Mouse (Mus musculus): ENCODE measurements around the gene Mad2l2. TPM values are rescaled to one million over a fixed set of nuclear protein-coding genes. Genes with fewer than 3 reads are reported as not detected.

Mad2l2 gene
- polyA plus RNA-seq, 1 experiment: 35.6 TPM

DNA sequence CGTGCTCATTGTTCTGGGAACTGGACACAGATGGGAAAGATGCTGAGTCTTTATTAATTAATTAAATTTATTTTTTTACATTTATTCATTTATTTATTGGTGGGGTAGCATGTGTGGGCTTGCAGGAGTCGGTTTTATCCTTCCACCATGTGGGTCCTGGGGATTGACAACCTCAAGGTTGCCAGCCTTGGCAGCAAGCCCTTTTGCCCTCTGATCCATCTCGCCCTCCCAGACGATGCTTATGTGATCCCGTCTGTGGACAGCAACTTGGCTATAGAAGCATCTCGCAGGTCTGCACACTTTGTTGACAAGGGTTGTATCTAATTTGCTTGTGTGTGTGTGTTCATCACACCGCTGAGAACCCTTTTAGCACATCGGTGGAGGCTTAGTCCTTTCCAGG lies 7.3 kb downstream of the Mad2l2 start:
- Histone ChIP-seq H3ac (ENCODE audit: control insufficient read depth, insufficient read length, low read depth) (no peak overlapping the region), H3K79me2 (ENCODE audit: control insufficient read depth, insufficient read depth) (no peaks in the 10 kb centered on the region), H3K79me3 (ENCODE audit: low read depth) (no peaks in the 10 kb centered on the region), H3K36me3 (ENCODE audit: control insufficient read depth, insufficient read depth) (no peaks in the 10 kb centered on the region), H3K4me3 (ENCODE audit: insufficient read depth, poor library complexity, severe bottlenecking) (no peak overlapping the region), H3K27me3 (ENCODE audit: control insufficient read depth, insufficient read depth, insufficient read length) (peaks cover 22% of the 10 kb centered on the region)
- TF ChIP-seq USF1 (IDR thresholded peaks at IDR 0.05; ENCODE audit: low read depth) (no peak), MAX (IDR thresholded peaks at IDR 0.05) (no peak), CTCF (IDR thresholded peaks at IDR 0.05; ENCODE audit: control insufficient read depth, insufficient read depth, insufficient read length) (no peak), MYOG (IDR thresholded peaks at IDR 0.05; ENCODE audit: control insufficient read depth, extremely low read depth, insufficient read length) (no peak), FOSL1 (IDR thresholded peaks at IDR 0.05; ENCODE audit: insufficient read depth, low read length, poor library complexity, severe bottlenecking) (no peak), MYOD1 (IDR thresholded peaks at IDR 0.05; ENCODE audit: control insufficient read depth, insufficient read length, low read depth) (no peak), CEBPB (IDR thresholded peaks at IDR 0.05; ENCODE audit: low read depth) (no peak)

- Histone ChIP-seq H3K79me3 (ENCODE audit: low read depth) (no peaks in the 10 kb centered on the region), H3K79me2 (ENCODE audit: control insufficient read depth, insufficient read depth) (no peaks in the 10 kb centered on the region), H3K27me3 (ENCODE audit: control insufficient read depth, insufficient read depth, insufficient read length) (peaks cover 18% of the 10 kb centered on the region), H3ac (ENCODE audit: control insufficient read depth, insufficient read length, low read depth) (no peak overlapping the region), H3K36me3 (ENCODE audit: control insufficient read depth, insufficient read depth) (no peaks in the 10 kb centered on the region), H3K4me3 (ENCODE audit: insufficient read depth, poor library complexity, severe bottlenecking) (peak overlapping the region; percentile 59)
- TF ChIP-seq CEBPB (IDR thresholded peaks at IDR 0.05; ENCODE audit: low read depth): no peak
Observed at GRCm38 (mm10) chr4:148139767-148140097, 9.5 kb downstream of the Mad2l2 start.

GRCm38 (mm10) chr4:148140098-148141011 lies 10.2 kb downstream of the Mad2l2 start:
- Histone ChIP-seq H3K36me3 (ENCODE audit: control insufficient read depth, insufficient read depth) (peaks cover 1% of the 10 kb centered on the region), H3K27me3 (ENCODE audit: control insufficient read depth, insufficient read depth, insufficient read length) (peaks cover 17% of the 10 kb centered on the region), H3ac (ENCODE audit: control insufficient read depth, insufficient read length, low read depth) (peak overlapping the region; percentile 66), H3K4me3 (ENCODE audit: insufficient read depth, poor library complexity, severe bottlenecking) (peak overlapping the region; percentile 59), H3K79me2 (ENCODE audit: control insufficient read depth, insufficient read depth) (no peaks in the 10 kb centered on the region), H3K79me3 (ENCODE audit: low read depth) (no peaks in the 10 kb centered on the region)
- TF ChIP-seq MYOG (IDR thresholded peaks at IDR 0.05; ENCODE audit: control insufficient read depth, extremely low read depth, insufficient read length): no peak
- TF ChIP-seq CTCF (IDR thresholded peaks at IDR 0.05; ENCODE audit: control insufficient read depth, insufficient read depth, insufficient read length): peak; percentile 67

GRCm38 (mm10) chr4:148143721-148144120 lies 13.5 kb downstream of the Mad2l2 start:
- Histone ChIP-seq H3ac (ENCODE audit: control insufficient read depth, insufficient read length, low read depth) (no peak overlapping the region), H3K36me3 (ENCODE audit: control insufficient read depth, insufficient read depth) (peaks cover 12% of the 10 kb centered on the region), H3K27me3 (ENCODE audit: control insufficient read depth, insufficient read depth, insufficient read length) (no peaks in the 10 kb centered on the region), H3K79me3 (ENCODE audit: low read depth) (no peaks in the 10 kb centered on the region), H3K79me2 (ENCODE audit: control insufficient read depth, insufficient read depth) (no peaks in the 10 kb centered on the region), H3K4me3 (ENCODE audit: insufficient read depth, poor library complexity, severe bottlenecking) (no peak overlapping the region)
- TF ChIP-seq MAX (IDR thresholded peaks at IDR 0.05) (no peak), CEBPB (IDR thresholded peaks at IDR 0.05; ENCODE audit: low read depth) (no peak), MYOG (IDR thresholded peaks at IDR 0.05; ENCODE audit: control insufficient read depth, extremely low read depth, insufficient read length) (no peak), FOSL1 (IDR thresholded peaks at IDR 0.05; ENCODE audit: insufficient read depth, low read length, poor library complexity, severe bottlenecking) (no peak), USF1 (IDR thresholded peaks at IDR 0.05; ENCODE audit: low read depth) (no peak), CTCF (IDR thresholded peaks at IDR 0.05; ENCODE audit: control insufficient read depth, insufficient read depth, insufficient read length) (no peak), MYOD1 (IDR thresholded peaks at IDR 0.05; ENCODE audit: control insufficient read depth, insufficient read length, low read depth) (no peak)

DNA sequence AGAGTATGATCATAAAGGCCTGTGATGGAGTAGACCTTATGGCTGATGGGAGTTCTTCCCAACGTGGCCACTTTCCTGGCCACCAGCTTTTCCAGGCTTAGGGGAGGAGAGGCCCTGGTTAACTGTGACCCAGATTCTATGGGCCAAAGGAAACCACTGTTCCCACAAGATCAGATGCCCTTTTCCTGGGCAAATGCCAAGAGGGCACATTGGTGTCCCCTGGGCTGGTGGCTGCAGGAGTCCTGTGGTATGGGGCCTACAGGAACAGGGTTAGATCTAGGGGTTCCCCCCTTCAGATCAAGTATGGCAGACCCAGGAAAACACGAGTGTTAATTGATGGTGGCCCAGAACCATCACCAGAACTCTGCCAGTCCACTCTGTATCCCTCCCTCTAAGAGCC lies 17.5 kb downstream of the Mad2l2 start:
- Histone ChIP-seq H3K79me2 (ENCODE audit: control insufficient read depth, insufficient read depth) (no peaks in the 10 kb centered on the region), H3ac (ENCODE audit: control insufficient read depth, insufficient read length, low read depth) (no peak overlapping the region), H3K4me3 (ENCODE audit: insufficient read depth, poor library complexity, severe bottlenecking) (no peak overlapping the region), H3K27me3 (ENCODE audit: control insufficient read depth, insufficient read depth, insufficient read length) (no peaks in the 10 kb centered on the region), H3K79me3 (ENCODE audit: low read depth) (no peaks in the 10 kb centered on the region), H3K36me3 (ENCODE audit: control insufficient read depth, insufficient read depth) (peaks cover 12% of the 10 kb centered on the region)
- TF ChIP-seq MAX (IDR thresholded peaks at IDR 0.05): no peak
- TF ChIP-seq MYOD1 (IDR thresholded peaks at IDR 0.05; ENCODE audit: control insufficient read depth, insufficient read length, low read depth): no peak
- no peak for TF ChIP-seq CTCF (IDR thresholded peaks at IDR 0.05; ENCODE audit: control insufficient read depth, insufficient read depth, insufficient read length)
- no peak for TF ChIP-seq MYOG (IDR thresholded peaks at IDR 0.05; ENCODE audit: control insufficient read depth, extremely low read depth, insufficient read length)
- no peak for TF ChIP-seq USF1 (IDR thresholded peaks at IDR 0.05; ENCODE audit: low read depth)
- TF ChIP-seq CEBPB (IDR thresholded peaks at IDR 0.05; ENCODE audit: low read depth): no peak

- no peak overlapping the region for H3K4me3 ChIP-seq (ENCODE audit: insufficient read depth, poor library complexity, severe bottlenecking)
- H3K79me2 ChIP-seq (ENCODE audit: control insufficient read depth, insufficient read depth): no peaks in the 10 kb centered on the region
- no peaks in the 10 kb centered on the region for H3K27me3 ChIP-seq (ENCODE audit: control insufficient read depth, insufficient read depth, insufficient read length)
- H3K36me3 ChIP-seq (ENCODE audit: control insufficient read depth, insufficient read depth): peaks cover 12% of the 10 kb centered on the region
- TF ChIP-seq MAX (IDR thresholded peaks at IDR 0.05): no peak
- TF ChIP-seq USF1 (IDR thresholded peaks at IDR 0.05; ENCODE audit: low read depth): no peak
- TF ChIP-seq CTCF (IDR thresholded peaks at IDR 0.05; ENCODE audit: control insufficient read depth, insufficient read depth, insufficient read length): no peak
- TF ChIP-seq FOSL1 (IDR thresholded peaks at IDR 0.05; ENCODE audit: insufficient read depth, low read length, poor library complexity, severe bottlenecking): no peak
- no peak for TF ChIP-seq MYOG (IDR thresholded peaks at IDR 0.05; ENCODE audit: control insufficient read depth, extremely low read depth, insufficient read length)
- no peak for TF ChIP-seq MYOD1 (IDR thresholded peaks at IDR 0.05; ENCODE audit: control insufficient read depth, insufficient read length, low read depth)
- no peak for TF ChIP-seq CEBPB (IDR thresholded peaks at IDR 0.05; ENCODE audit: low read depth)
- H3ac ChIP-seq (ENCODE audit: control insufficient read depth, insufficient read length, low read depth): no peak overlapping the region
- no peaks in the 10 kb centered on the region for H3K79me3 ChIP-seq (ENCODE audit: low read depth)
Observed at GRCm38 (mm10) chr4:148149540-148149939, 19.4 kb downstream of the Mad2l2 start.
